Comparison of ENCODE assay signal across 10 mouse cellular contexts in genomic region chr17:44432524-44433295, GRCm38 (mm10).
DNase-seq lines count a peak whose midpoint lies in the region; ATAC-seq and TF ChIP-seq lines count a peak whose summit lies in the region.
"Had no signal": no experiment of that assay in that cellular context is flagged by ENCODE, and none has a peak within 500 bp of the region (broad histone marks: within the 10 kb centered on the region; RNA-seq: fewer than 3 reads in every experiment).

No protein-coding gene starts in this region.

- DNase-seq in hindbrain, embryonic 14.5 days (ENCODE audit: low spot score): no peak
- DNase-seq in induced T-regulatory cell, adult 2 months (ENCODE audit: low read depth): peak; percentile 33
- DNase-seq in mesoderm, embryonic 11.5 days (ENCODE audit: low read depth, low spot score): peak; percentile 57
- no peak for DNase-seq in gastrocnemius, postnatal 10 days
- DNase-seq in cerebellum, adult 8-10 months: no peak
- DNase-seq: cerebellum, adult 9-11 months; gastrocnemius, postnatal 14 days had no signal

- no peak overlapping the region for H3K4me3 ChIP-seq in hindbrain, embryonic 12.5 days
- H3K4me3 ChIP-seq in hindbrain, embryonic 14.5 days (replicated peaks; ENCODE audit: low read length): no peak overlapping the region
- H3K4me3 ChIP-seq in bone marrow, adult 2 months (replicated peaks; ENCODE audit: control insufficient read depth, low read depth, low read length): peak overlapping the region; percentile 31
- no peak overlapping the region for H3K4me3 ChIP-seq in heart, embryonic 11.5 days (ENCODE audit: low read depth, low read length)

- H3K27ac ChIP-seq in hindbrain, embryonic 12.5 days: peak overlapping the region; percentile 14; the same call in 1 of the 2 replicates
- H3K27ac ChIP-seq in hindbrain, embryonic 14.5 days: no peak overlapping the region
- H3K27ac ChIP-seq in bone marrow, adult 2 months (ENCODE audit: control insufficient read depth, insufficient read depth, low read depth, low read length, poor library complexity): peak overlapping the region; percentile 51; the same call in 1 of the 2 replicates
- no peak overlapping the region for H3K27ac ChIP-seq in heart, embryonic 11.5 days (ENCODE audit: low read depth, low read length)

- TF ChIP-seq CTCF in bone marrow, adult 2 months (IDR thresholded peaks at IDR 0.05; ENCODE audit: control insufficient read depth, insufficient read depth, low read length): no peak

- ATAC-seq in hindbrain, embryonic 12.5 days (ENCODE audit: low FRiP score): no peak
- ATAC-seq in hindbrain, embryonic 14.5 days (ENCODE audit: low FRiP score): no peak
- ATAC-seq in heart, embryonic 11.5 days (replicated peaks; ENCODE audit: insufficient number of reproducible peaks, low FRiP score, low TSS enrichment): no peak

- H3K36me3 ChIP-seq in hindbrain, embryonic 12.5 days: no peaks in the 10 kb centered on the region
- H3K36me3 ChIP-seq in hindbrain, embryonic 14.5 days (replicated peaks; ENCODE audit: control insufficient read depth, insufficient read depth): no peaks in the 10 kb centered on the region
- H3K36me3 ChIP-seq in heart, embryonic 11.5 days (ENCODE audit: control insufficient read depth, insufficient read depth, low read length): no peaks in the 10 kb centered on the region

- no peak for TF ChIP-seq POLR2A in bone marrow, adult 2 months (IDR thresholded peaks at IDR 0.05; ENCODE audit: borderline replicate concordance, control insufficient read depth, low read depth, low read length)

- H3K4me1 ChIP-seq in hindbrain, embryonic 12.5 days: no peaks in the 10 kb centered on the region
- H3K4me1 ChIP-seq in hindbrain, embryonic 14.5 days (replicated peaks; ENCODE audit: control insufficient read depth, insufficient read depth, low read length): no peaks in the 10 kb centered on the region
- peaks cover 4% of the 10 kb centered on the region; the same call in 1 of the 2 replicates for H3K4me1 ChIP-seq in bone marrow, adult 2 months (ENCODE audit: control insufficient read depth, insufficient read depth, low read length)
- H3K4me1 ChIP-seq in heart, embryonic 11.5 days (ENCODE audit: control insufficient read depth, insufficient read depth, low read length): no peaks in the 10 kb centered on the region

- no peaks in the 10 kb centered on the region for H3K27me3 ChIP-seq in hindbrain, embryonic 12.5 days
- H3K27me3 ChIP-seq in hindbrain, embryonic 14.5 days (ENCODE audit: control insufficient read depth, insufficient read depth, low read length): no peaks in the 10 kb centered on the region
- no peaks in the 10 kb centered on the region for H3K27me3 ChIP-seq in heart, embryonic 11.5 days (ENCODE audit: control insufficient read depth, insufficient read depth, low read length)

- no peak overlapping the region for H3K4me2 ChIP-seq in hindbrain, embryonic 12.5 days (replicated peaks)
- no peak overlapping the region for H3K4me2 ChIP-seq in hindbrain, embryonic 14.5 days (replicated peaks)
- H3K4me2 ChIP-seq in heart, embryonic 11.5 days: no peak overlapping the region

- no peak overlapping the region for H3K9ac ChIP-seq in hindbrain, embryonic 12.5 days
- H3K9ac ChIP-seq in hindbrain, embryonic 14.5 days: no peak overlapping the region
- no peak overlapping the region for H3K9ac ChIP-seq in heart, embryonic 11.5 days (ENCODE audit: low read depth, low read length)

- H3K9me3 ChIP-seq in hindbrain, embryonic 12.5 days (replicated peaks): no peaks in the 10 kb centered on the region
- no peaks in the 10 kb centered on the region for H3K9me3 ChIP-seq in hindbrain, embryonic 14.5 days (ENCODE audit: control insufficient read depth, low read length)
- H3K9me3 ChIP-seq in heart, embryonic 11.5 days (replicated peaks; ENCODE audit: control insufficient read depth, low read length): no peaks in the 10 kb centered on the region

- WGBS in hindbrain, embryonic 12.5 days: 67% methylated on average over 4 of the region's 4 CpGs
- 52% methylated on average over 4 of the region's 4 CpGs for WGBS in hindbrain, embryonic 14.5 days
- 1% methylated on average over 4 of the region's 4 CpGs for WGBS in bone marrow, adult 2 months
- 29% methylated on average over 4 of the region's 4 CpGs for WGBS in heart, embryonic 11.5 days (ENCODE audit: insufficient replicate concordance)

Comparison
In these comparisons a context has a peak if more than half of its experiments do, and no peak if none do; other contexts are left out.
1. H3K27ac ChIP-seq: peak in hindbrain, embryonic 12.5 days (single experiment) and bone marrow, adult 2 months (single experiment); none in hindbrain, embryonic 14.5 days (single experiment) and heart, embryonic 11.5 days (single experiment).
2. DNase-seq: peak in induced T-regulatory cell, adult 2 months (single experiment) and mesoderm, embryonic 11.5 days (single experiment); none in hindbrain, embryonic 14.5 days (single experiment), gastrocnemius, postnatal 10 days (single experiment) and cerebellum, adult 8-10 months (single experiment).